Mouse (Mus musculus): ENCODE results near the gene Bfsp2.

DNA sequence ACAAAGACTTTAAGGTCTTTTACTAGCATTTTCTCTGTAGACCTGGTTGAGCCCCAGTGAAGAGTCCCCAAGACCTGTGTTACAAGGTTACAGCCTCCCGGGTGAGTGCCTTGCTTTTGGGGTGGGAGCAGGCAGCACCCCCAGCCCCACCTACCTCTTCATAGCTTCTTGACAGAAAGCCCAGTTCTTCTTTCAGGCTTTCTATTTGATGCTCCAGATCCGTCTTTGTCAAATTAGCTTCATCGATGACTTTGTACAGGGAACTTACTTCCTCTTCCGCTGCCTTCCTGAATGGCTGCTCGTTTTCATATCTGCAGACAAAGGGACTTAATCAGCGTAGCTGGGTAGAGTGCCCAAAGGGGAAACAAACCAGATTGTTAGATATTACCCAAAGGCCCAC, 30.6 kb downstream of the Bfsp2 start:
- no peak for TF ChIP-seq ZNF384 (IDR thresholded peaks at IDR 0.05; ENCODE audit: low read depth, low read length)
- no peak for TF ChIP-seq MAFK (IDR thresholded peaks at IDR 0.05; ENCODE audit: insufficient read depth, low read depth, low read length)
- TF ChIP-seq HCFC1 (IDR thresholded peaks at IDR 0.05; ENCODE audit: borderline replicate concordance, insufficient read depth, low read length), result no peak
- no peak for TF ChIP-seq CHD2 (IDR thresholded peaks at IDR 0.05; ENCODE audit: low read depth, low read length)
- no peak for TF ChIP-seq ZC3H11A (IDR thresholded peaks at IDR 0.05; ENCODE audit: borderline replicate concordance, low read depth, low read length)

All from ES-E14 (cell line).